In the genomic region with DNA sequence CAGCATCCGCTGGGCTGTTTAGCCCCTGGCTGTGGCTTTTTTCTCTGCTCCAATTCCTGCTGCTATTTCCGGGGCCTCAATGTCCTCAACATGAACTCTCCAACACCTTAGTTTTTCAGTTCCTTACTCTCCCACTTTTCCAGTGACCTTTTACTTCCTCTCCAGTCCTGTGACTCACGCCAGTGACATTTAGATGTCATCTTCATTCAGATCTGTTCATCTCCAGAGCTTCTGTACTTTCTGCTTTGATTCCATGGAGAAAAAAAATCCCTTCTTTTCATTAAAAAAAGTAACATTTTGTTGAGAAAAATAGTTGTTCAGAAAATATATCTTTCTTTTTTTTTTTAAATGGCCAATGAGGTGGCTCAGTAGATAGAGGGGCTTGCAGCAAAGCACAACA, we compare ENCODE assay signal across 20 mouse cellular contexts.
"Had no signal": no experiment of that assay in that cellular context is flagged by ENCODE, and none has a peak within 500 bp of the region (broad histone marks: within the 10 kb centered on the region; RNA-seq: fewer than 3 reads in every experiment).

No protein-coding gene starts in this region.

- H3K4me2 ChIP-seq: liver, embryonic 13.5 days; midbrain, embryonic 11.5 days; midbrain, embryonic 15.5 days; neural tube, embryonic 12.5 days; neural tube, embryonic 15.5 days had no signal

- H3K36me3 ChIP-seq: liver, embryonic 13.5 days; midbrain, embryonic 15.5 days; neural tube, embryonic 12.5 days; neural tube, embryonic 15.5 days had no signal

- H3K9me3 ChIP-seq: liver, embryonic 13.5 days; midbrain, embryonic 15.5 days; neural tube, embryonic 12.5 days; neural tube, embryonic 15.5 days had no signal

- ATAC-seq: midbrain, embryonic 15.5 days had no signal

- H3K9ac ChIP-seq: liver, embryonic 13.5 days; midbrain, embryonic 15.5 days; neural tube, embryonic 12.5 days; neural tube, embryonic 15.5 days had no signal

- H3K27ac ChIP-seq: layer of hippocampus, adult 2 months; left cerebral cortex, adult 2 months; liver, embryonic 13.5 days; midbrain, embryonic 15.5 days; neural tube, embryonic 12.5 days; neural tube, embryonic 15.5 days; stomach, postnatal 0 days had no signal

- H3K4me3 ChIP-seq: layer of hippocampus, adult 2 months; left cerebral cortex, adult 2 months; liver, embryonic 13.5 days; midbrain, embryonic 15.5 days; neural tube, embryonic 12.5 days; neural tube, embryonic 15.5 days had no signal

- DNase-seq: kidney, postnatal 14 days; layer of hippocampus, adult 9-11 months; layer of hippocampus, postnatal 36 days; liver, embryonic 13.5 days; lung, adult 2 months; lung, postnatal 14 days; lung, postnatal 4 days; right cerebral cortex, adult 18-20 months; right cerebral cortex, postnatal 14 days; right cerebral cortex, postnatal 4 days; thymus, adult 2 months; thymus, postnatal 14 days; thymus, postnatal 4 days had no signal
